Mouse (Mus musculus) embryonic facial prominence, embryonic 13.5 days (tissue): ENCODE results near the gene C3. TPM values are rescaled to one million over a fixed set of nuclear protein-coding genes. Genes with fewer than 3 reads are reported as not detected.

Source experiments
- ATAC-seq: fragments of 200-750 bp; cut with Nextera tagmentation; 2 replicates; pipeline ENCODE4 v1.8.0; 2017; ENCODE audit warnings: low read depth; ENCODE audit not compliant: insufficient number of reproducible peaks, insufficient read depth, low FRiP score, low TSS enrichment
- H3K27ac ChIP-seq: fragments of 300-500 bp; sonication (generic); 2 replicates; pipeline ENCODE4 v1.5.1; 2015; ENCODE audit warnings: moderate library complexity, mild to moderate bottlenecking, inconsistent platforms
- H3K27me3 ChIP-seq: fragments of 300-500 bp; sonication (generic); 2 replicates; pipeline ENCODE4 v1.6.1; 2015; ENCODE audit warnings: mild to moderate bottlenecking, inconsistent platforms
- H3K36me3 ChIP-seq: fragments of 300-500 bp; sonication (generic); 2 replicates; pipeline ENCODE4 v1.6.1; 2015; ENCODE audit warnings: mild to moderate bottlenecking, inconsistent platforms
- H3K4me1 ChIP-seq: fragments of 300-500 bp; sonication (generic); 2 replicates; pipeline ENCODE4 v1.6.1; 2015; ENCODE audit warnings: inconsistent platforms
- H3K4me2 ChIP-seq: fragments of 300-500 bp; sonication (generic); 2 replicates; pipeline ENCODE4 v1.6.1; 2015; ENCODE audit warnings: moderate library complexity, mild to moderate bottlenecking, inconsistent platforms
- H3K4me3 ChIP-seq: fragments of 300-500 bp; sonication (generic); 2 replicates; pipeline ENCODE4 v1.5.1; 2015; ENCODE audit warnings: mild to moderate bottlenecking, inconsistent platforms
- H3K9ac ChIP-seq: fragments of 300-500 bp; sonication (generic); 2 replicates; pipeline ENCODE4 v1.6.1; 2015; ENCODE audit warnings: mild to moderate bottlenecking, inconsistent platforms
- H3K9me3 ChIP-seq: fragments of 300-500 bp; sonication (generic); 2 replicates; pipeline ENCODE4 v1.6.1; 2016; ENCODE audit warnings: inconsistent platforms
- WGBS: fragments of 180-500 bp; shearing (Covaris S2); methylation state at CpG from one replicate; pipeline ENCODE4 v1.1.7; 2015; ENCODE audit warnings: mixed read lengths; 5-methylcytosine and 5-hydroxymethylcytosine counted together
- polyA plus RNA-seq: library from polyadenylated mRNA; unstranded; fragments of >200 nt; fragmentation: Nextera tagmentation; extraction: Ambion mirVana; gene quantifications from 2 replicates; pipeline ENCODE4 v1.2.1, GENCODE M21; 2015

C3 gene
- polyA plus RNA-seq, 1 experiment from 2014 or later, result 0.13 TPM

GRCm38 (mm10) chr17:57234254-57234928 is 6.5 kb upstream of the C3 start:
- 81% methylated on average over 12 of the region's 12 CpGs for WGBS
- no peak for ATAC-seq
- Histone ChIP-seq H3K36me3 (peaks cover 38% of the 10 kb centered on the region), H3K9ac (no peak overlapping the region), H3K27ac (no peak overlapping the region), H3K4me3 (no peak overlapping the region), H3K9me3 (no peaks in the 10 kb centered on the region), H3K27me3 (no peaks in the 10 kb centered on the region), H3K4me1 (no peaks in the 10 kb centered on the region), H3K4me2 (no peak overlapping the region)

DNA sequence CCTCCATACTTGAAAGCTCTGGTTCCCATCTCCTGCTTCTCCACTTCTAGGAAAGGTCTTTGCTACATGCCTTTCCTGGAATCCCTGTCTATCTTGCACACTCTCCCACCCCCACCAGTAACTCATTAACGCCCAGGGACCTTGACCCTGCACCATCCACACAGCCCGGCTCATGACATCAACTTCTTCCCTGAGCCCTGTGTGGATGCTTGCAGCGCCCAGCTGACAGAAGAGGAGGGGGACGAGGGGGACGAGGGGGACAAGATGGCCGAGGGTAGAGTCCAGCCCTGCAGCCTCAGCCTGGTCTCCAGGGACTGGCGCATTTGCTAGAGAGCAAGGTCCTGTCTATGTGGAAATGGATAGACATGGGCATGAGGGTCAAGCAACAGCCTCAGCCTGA is 5.1 kb upstream of the C3 start:
- no peak overlapping the region for H3K27ac ChIP-seq
- H3K4me3 ChIP-seq, result no peak overlapping the region
- no peaks in the 10 kb centered on the region for H3K4me1 ChIP-seq
- no peaks in the 10 kb centered on the region for H3K27me3 ChIP-seq
- H3K9ac ChIP-seq, result no peak overlapping the region
- H3K4me2 ChIP-seq, result no peak overlapping the region
- no peak for ATAC-seq
- H3K9me3 ChIP-seq, result no peaks in the 10 kb centered on the region
- WGBS, result 52% methylated on average over 7 of the region's 7 CpGs
- peaks cover 38% of the 10 kb centered on the region for H3K36me3 ChIP-seq

DNA sequence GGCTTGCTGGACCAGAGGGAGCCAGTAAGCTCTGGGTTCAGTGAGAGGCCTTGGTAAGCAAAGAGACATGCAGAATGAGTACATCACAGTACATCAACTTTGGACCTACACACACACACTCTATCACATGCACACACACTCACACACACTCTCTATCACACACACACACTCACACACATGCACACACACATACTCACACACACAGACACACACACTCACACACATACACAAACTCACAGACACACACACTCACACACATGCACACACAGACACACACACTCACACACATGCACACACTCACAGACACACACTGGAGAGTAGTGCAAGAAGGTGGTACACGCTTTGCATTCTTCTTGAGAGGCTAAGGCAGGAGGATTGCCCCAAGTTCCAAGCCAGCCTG is 4.3 kb upstream of the C3 start:
- Histone ChIP-seq H3K4me2 (no peak overlapping the region), H3K27ac (no peak overlapping the region), H3K27me3 (no peaks in the 10 kb centered on the region), H3K4me3 (no peak overlapping the region), H3K36me3 (peaks cover 30% of the 10 kb centered on the region), H3K9ac (no peak overlapping the region), H3K4me1 (no peaks in the 10 kb centered on the region), H3K9me3 (no peaks in the 10 kb centered on the region)
- WGBS, result 81% methylated on average over 1 of the region's 1 CpGs
- no peak for ATAC-seq

DNA sequence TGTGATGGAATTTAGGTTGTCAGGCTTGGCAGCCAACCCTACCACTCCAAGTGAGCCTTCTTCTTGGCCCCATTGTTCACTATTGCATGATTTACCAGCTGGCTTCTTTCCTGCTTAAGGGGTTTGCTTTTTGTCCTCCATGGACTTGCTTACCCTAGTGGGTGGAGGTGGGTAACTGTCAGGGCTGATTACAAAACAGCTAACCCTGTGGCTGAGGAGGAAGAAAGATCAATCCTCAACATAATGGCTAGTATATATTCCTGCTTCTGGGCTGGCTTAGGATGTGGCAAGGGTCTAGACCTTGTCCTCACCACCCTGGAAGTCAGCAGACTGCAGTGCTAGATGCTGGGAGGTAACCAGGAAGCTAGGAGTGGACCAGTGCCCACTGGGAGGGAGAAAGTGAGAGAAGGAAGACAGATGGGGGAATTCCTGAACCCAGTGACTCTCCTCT is 3.4 kb upstream of the C3 start:
- no peak for ATAC-seq
- no peaks in the 10 kb centered on the region for H3K4me1 ChIP-seq
- H3K27ac ChIP-seq, result no peak overlapping the region
- H3K4me2 ChIP-seq, result no peak overlapping the region
- H3K4me3 ChIP-seq, result no peak overlapping the region
- H3K9me3 ChIP-seq, result no peaks in the 10 kb centered on the region
- peaks cover 22% of the 10 kb centered on the region for H3K36me3 ChIP-seq
- H3K27me3 ChIP-seq, result no peaks in the 10 kb centered on the region
- no peak overlapping the region for H3K9ac ChIP-seq

DNA sequence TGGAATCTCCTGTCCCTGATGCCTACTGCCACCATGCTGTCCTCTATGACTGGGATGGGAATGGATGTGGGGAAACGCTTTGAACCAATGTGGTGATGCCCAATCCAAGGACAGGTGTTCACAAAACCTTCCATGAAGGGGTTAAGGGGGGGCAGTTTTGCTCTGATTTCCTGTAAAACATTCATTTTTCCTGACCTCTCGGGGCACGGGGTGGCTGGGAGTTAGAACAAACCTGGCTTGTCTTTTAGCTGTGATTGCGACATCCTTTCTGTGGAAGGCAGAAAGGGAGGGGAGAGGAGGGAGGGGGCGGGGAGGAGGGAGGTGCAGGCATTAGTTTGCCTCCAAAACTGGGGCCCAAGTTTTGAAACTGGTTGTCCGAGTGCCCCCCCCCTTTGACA is 2.8 kb upstream of the C3 start:
- no peaks in the 10 kb centered on the region for H3K27me3 ChIP-seq
- no peak overlapping the region for H3K4me3 ChIP-seq
- no peak overlapping the region for H3K9ac ChIP-seq
- ATAC-seq, result no peak
- H3K9me3 ChIP-seq, result no peaks in the 10 kb centered on the region
- H3K27ac ChIP-seq, result no peak overlapping the region
- no peaks in the 10 kb centered on the region for H3K4me1 ChIP-seq
- no peak overlapping the region for H3K4me2 ChIP-seq
- WGBS, result 51% methylated on average over 5 of the region's 6 CpGs
- H3K36me3 ChIP-seq, result peaks cover 15% of the 10 kb centered on the region

DNA sequence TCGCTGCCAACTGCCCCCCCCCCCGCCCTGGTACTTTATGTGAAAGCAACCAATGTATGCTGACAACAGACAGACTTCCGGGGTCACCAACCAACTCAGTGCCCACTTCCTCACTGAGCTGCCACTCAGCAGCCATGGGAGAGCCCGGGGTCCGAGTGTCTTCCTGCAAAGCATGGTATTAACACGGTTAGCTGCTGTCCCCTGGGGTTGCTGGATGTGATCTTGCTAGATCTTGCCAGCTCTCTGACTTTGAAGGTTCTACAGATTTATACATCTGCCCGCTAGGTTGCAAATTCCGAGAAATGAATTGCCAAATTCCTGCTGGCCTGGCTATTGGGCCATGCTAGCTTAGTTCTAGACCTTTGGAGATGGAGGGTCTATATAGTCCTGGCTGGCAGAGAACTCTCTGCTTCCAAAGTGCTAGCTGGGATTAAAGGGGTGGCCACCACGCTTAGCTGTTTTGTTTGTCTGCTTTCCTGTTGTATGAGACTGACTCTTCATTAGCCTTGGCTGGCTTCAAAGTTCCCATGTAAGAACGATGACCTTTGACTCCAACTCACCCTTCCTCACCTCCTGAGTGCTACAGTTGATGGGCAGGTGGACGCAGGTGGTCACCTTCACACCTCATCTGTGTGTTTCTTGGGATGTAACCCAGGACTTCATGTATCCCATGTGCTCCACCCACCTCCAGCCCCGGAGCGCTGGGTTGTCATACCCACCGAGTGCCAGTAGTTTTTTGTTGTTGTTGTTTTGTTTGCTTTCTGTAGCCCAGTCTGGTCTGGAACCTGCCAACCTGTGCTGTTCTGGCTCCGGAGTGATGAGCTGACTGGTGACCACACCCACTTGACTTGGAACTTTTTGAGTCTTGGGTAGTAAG is 2.2 kb upstream of the C3 start:
- no peak overlapping the region for H3K9ac ChIP-seq

GRCm38 (mm10) chr17:57228873-57229272 is 937 bp upstream of the C3 start:
- 72% methylated on average over 3 of the region's 3 CpGs for WGBS
- H3K4me2 ChIP-seq, result no peak overlapping the region
- ATAC-seq, result no peak
- no peaks in the 10 kb centered on the region for H3K9me3 ChIP-seq
- H3K4me3 ChIP-seq, result no peak overlapping the region
- H3K4me1 ChIP-seq, result no peaks in the 10 kb centered on the region
- H3K27ac ChIP-seq, result no peak overlapping the region
- no peak overlapping the region for H3K9ac ChIP-seq
- no peaks in the 10 kb centered on the region for H3K36me3 ChIP-seq
- 0 out of 2 replicates have a peak, but pooled peaks cover 3% of the 10 kb centered on the region for H3K27me3 ChIP-seq

More for the DNA sequence above, 2.2 kb upstream of the C3 start:
- Histone ChIP-seq H3K36me3 (peaks cover 11% of the 10 kb centered on the region), H3K4me3 (no peak overlapping the region), H3K4me2 (no peak overlapping the region), H3K4me1 (no peaks in the 10 kb centered on the region), H3K9me3 (no peaks in the 10 kb centered on the region), H3K27ac (no peak overlapping the region), H3K27me3 (no peaks in the 10 kb centered on the region)
- ATAC-seq, result no peak
- 73% methylated on average over 15 of the region's 15 CpGs for WGBS

DNA sequence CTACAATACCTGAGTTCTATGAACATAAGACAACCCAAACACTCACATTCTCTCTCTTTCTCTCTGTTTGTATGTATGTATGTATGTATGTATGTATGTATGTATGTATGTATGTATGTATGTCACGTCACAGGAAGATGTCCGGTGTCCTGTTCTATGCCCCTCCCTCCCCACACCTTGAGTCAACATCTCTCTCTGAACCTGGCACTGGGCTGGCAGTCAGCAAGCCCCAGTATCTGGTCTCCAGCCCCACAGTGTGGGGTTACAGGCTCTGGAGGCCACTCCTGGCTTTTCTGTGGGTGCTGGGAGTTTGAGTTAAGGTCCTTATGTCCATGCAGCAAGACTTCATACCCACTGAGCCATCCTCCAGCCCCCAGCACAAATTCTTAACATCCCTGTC is 468 bp downstream of the C3 start:
- Histone ChIP-seq H3K27me3 (peaks cover 8% of the 10 kb centered on the region; the same call in 1 of the 2 replicates), H3K4me3 (no peak overlapping the region), H3K9me3 (no peaks in the 10 kb centered on the region), H3K4me2 (no peak overlapping the region), H3K4me1 (no peaks in the 10 kb centered on the region), H3K36me3 (no peaks in the 10 kb centered on the region), H3K27ac (no peak overlapping the region), H3K9ac (no peak overlapping the region)
- WGBS, result 91% methylated on average over 2 of the region's 2 CpGs
- ATAC-seq, result no peak

DNA sequence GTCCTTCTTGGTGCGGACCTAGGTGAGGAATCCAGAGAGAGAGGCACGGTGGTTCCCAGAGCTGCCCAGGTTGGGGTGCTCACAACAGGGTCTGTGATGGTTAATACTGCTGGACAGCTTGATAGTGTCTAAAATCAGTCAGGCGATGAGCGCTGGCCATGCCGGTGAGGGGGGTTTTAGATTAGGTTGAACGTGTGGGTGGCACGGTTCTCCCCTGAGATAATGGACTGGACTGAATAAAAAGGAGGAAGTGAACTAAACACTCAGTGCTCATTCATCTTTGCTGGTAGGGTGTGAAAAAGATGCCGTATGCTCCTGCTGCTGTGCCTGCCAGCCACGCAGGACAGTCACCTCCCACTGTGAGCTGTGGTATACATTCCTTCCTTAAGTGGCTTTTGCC is 4.6 kb downstream of the C3 start:
- Histone ChIP-seq H3K9ac (no peak overlapping the region), H3K27me3 (peaks cover 8% of the 10 kb centered on the region; the same call in 1 of the 2 replicates), H3K4me1 (no peaks in the 10 kb centered on the region), H3K9me3 (no peaks in the 10 kb centered on the region), H3K4me2 (no peak overlapping the region), H3K27ac (no peak overlapping the region), H3K36me3 (no peaks in the 10 kb centered on the region), H3K4me3 (no peak overlapping the region)
- 83% methylated on average over 9 of the region's 9 CpGs for WGBS
- ATAC-seq, result no peak

DNA sequence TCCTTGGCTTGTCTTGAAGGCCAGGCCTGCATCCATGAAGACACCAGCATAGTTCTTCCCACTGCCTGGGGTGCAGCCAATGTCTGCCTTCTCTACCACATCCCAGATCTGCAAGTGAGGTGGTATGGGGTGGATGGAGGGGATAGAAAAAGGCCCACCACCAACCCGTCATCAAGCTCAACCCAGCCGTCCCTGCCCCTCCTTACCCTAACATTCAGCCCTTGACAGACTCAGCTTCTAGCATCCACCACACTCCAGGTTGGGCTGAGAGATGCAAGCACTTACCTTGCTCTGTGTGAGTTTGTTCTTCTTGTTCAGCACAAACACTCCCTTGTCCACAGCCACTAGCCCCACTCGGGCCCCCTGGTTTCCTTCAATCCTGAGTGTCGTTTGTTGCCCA is 6.0 kb downstream of the C3 start:
- H3K36me3 ChIP-seq, result no peaks in the 10 kb centered on the region
- H3K9ac ChIP-seq, result no peak overlapping the region
- WGBS, result 68% methylated on average over 4 of the region's 4 CpGs
- H3K4me3 ChIP-seq, result no peak overlapping the region
- no peaks in the 10 kb centered on the region for H3K9me3 ChIP-seq
- peaks cover 8% of the 10 kb centered on the region; the same call in 1 of the 2 replicates for H3K27me3 ChIP-seq
- H3K4me1 ChIP-seq, result no peaks in the 10 kb centered on the region
- no peak overlapping the region for H3K27ac ChIP-seq
- ATAC-seq, result no peak
- no peak overlapping the region for H3K4me2 ChIP-seq

DNA sequence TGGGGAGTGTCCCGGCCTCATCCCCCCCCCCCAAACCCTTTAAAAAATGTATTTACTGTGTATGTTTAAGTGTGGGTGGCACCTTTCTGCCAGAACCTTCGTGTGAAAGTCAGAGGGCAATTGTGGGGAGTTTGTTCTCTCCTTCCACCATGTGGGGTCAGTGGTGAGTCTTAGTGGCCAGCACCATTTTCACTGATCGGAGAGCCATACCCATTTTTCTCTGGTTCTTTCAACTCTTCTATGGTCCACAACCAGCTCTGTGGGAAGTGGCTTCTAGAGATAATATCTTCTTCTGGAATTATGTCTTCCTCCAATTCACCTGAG is 8.1 kb downstream of the C3 start:
- no peak overlapping the region for H3K4me2 ChIP-seq
- H3K27ac ChIP-seq, result no peak overlapping the region
- H3K4me1 ChIP-seq, result no peaks in the 10 kb centered on the region
- WGBS, result 20% methylated on average over 3 of the region's 3 CpGs
- no peaks in the 10 kb centered on the region for H3K36me3 ChIP-seq
- no peak overlapping the region for H3K9ac ChIP-seq
- H3K4me3 ChIP-seq, result no peak overlapping the region
- ATAC-seq, result no peak
- peaks cover 8% of the 10 kb centered on the region; the same call in 1 of the 2 replicates for H3K27me3 ChIP-seq
- H3K9me3 ChIP-seq, result no peaks in the 10 kb centered on the region
